Comparison of ENCODE assay signal across 8 mouse cellular contexts in genomic region chr14:62845011-62845840, GRCm38 (mm10). TPM values are rescaled to one million over a fixed set of nuclear protein-coding genes. Genes with fewer than 3 reads are reported as not detected.
A peak's percentile ranks its signal among the peaks of the same experiment; 100 is the strongest.
DNase-seq lines count a peak whose midpoint lies in the region; ATAC-seq and TF ChIP-seq lines count a peak whose summit lies in the region.

No protein-coding gene starts in this region.

- no peak for TF ChIP-seq POLR2A in cerebellum, adult 2 months (IDR thresholded peaks at IDR 0.05; ENCODE audit: borderline replicate concordance, insufficient read depth, low read length)

- 31% methylated on average over 8 of the region's 8 CpGs for whole genome bisulfite sequencing in cerebellum, adult 2 months
- WGBS in heart, embryonic 14.5 days, result 45% methylated on average over 8 of the region's 8 CpGs
- 39% methylated on average over 8 of the region's 8 CpGs for WGBS in stomach, postnatal 0 days

- peaks cover 5% of the 10 kb centered on the region for H3K4me1 ChIP-seq in cerebellum, adult 2 months (ENCODE audit: control insufficient read depth, insufficient read depth, low read length)
- H3K4me1 ChIP-seq in heart, embryonic 14.5 days (ENCODE audit: control insufficient read depth in 2 of 2, insufficient read depth in 2 of 2, low read length in 2 of 2), result peaks cover 17 to 40% of the 10 kb centered on the region in 2 experiments
- 0 out of 2 replicates have a peak, but pooled peaks cover 2% of the 10 kb centered on the region for H3K4me1 ChIP-seq in stomach, postnatal 0 days (replicated peaks; ENCODE audit: control insufficient read depth, insufficient read depth)

- no peaks in the 10 kb centered on the region for H3K27me3 ChIP-seq in cerebellum, adult 2 months (ENCODE audit: control insufficient read depth, insufficient read depth, low read length)
- H3K27me3 ChIP-seq in heart, embryonic 14.5 days (ENCODE audit: control insufficient read depth, insufficient read depth, low read length), result no peaks in the 10 kb centered on the region
- H3K27me3 ChIP-seq in stomach, postnatal 0 days (ENCODE audit: control insufficient read depth, insufficient read depth, low read length), result no peaks in the 10 kb centered on the region

- intact Hi-C loops in left cerebral cortex, postnatal 4 days (cut with DNase I), result no loop called here

- peak overlapping the region; percentile 44; the same call in 1 of the 2 replicates for H3K9ac ChIP-seq in heart, embryonic 14.5 days (ENCODE audit: low read length)
- H3K9ac ChIP-seq in stomach, postnatal 0 days (ENCODE audit: low read length), result no peak overlapping the region

- H3K27ac ChIP-seq in cerebellum, adult 2 months (ENCODE audit: insufficient read depth, low read length), result peak overlapping the region; percentile 46
- peak overlapping the region; percentile 64 to 65 for H3K27ac ChIP-seq in heart, embryonic 14.5 days (replicated peaks in 1 of 2; ENCODE audit: control insufficient read depth in 1 of 2, insufficient read depth in 1 of 2, low read depth in 2 of 2, low read length in 2 of 2)
- peak overlapping the region; percentile 61 for H3K27ac ChIP-seq in stomach, postnatal 0 days (replicated peaks)

- TF ChIP-seq EP300 in stomach, postnatal 0 days (optimal IDR thresholded peaks at IDR 0.05), result peak; percentile 46

- no peak for ATAC-seq in cerebellum, adult (ENCODE audit: insufficient number of reproducible peaks, low FRiP score, low TSS enrichment)
- no peak for ATAC-seq in heart, embryonic 14.5 days (ENCODE audit: insufficient number of reproducible peaks, insufficient read depth, low FRiP score, low read depth)
- no peak; the same call in 1 of the 2 replicates for ATAC-seq in stomach, postnatal 0 days (ENCODE audit: low FRiP score, low TSS enrichment)

- H3K36me3 ChIP-seq in heart, embryonic 14.5 days (ENCODE audit: control insufficient read depth, insufficient read depth, low read length), result no peaks in the 10 kb centered on the region
- no peaks in the 10 kb centered on the region for H3K36me3 ChIP-seq in stomach, postnatal 0 days (ENCODE audit: control insufficient read depth, insufficient read depth, low read length)

- no peak overlapping the region for H3K4me3 ChIP-seq in cerebellum, adult 2 months (replicated peaks; ENCODE audit: insufficient read depth, low read depth, low read length)
- H3K4me3 ChIP-seq in heart, embryonic 14.5 days (ENCODE audit: control insufficient read depth in 1 of 2, insufficient read depth in 1 of 2, low read depth in 1 of 2, low read length in 2 of 2), result no peak overlapping the region
- H3K4me3 ChIP-seq in stomach, postnatal 0 days (ENCODE audit: low read depth, low read length), result no peak overlapping the region

- peak overlapping the region; percentile 18 for H3K4me2 ChIP-seq in heart, embryonic 14.5 days (ENCODE audit: low read length)
- no peak overlapping the region; the same call in 1 of the 2 replicates for H3K4me2 ChIP-seq in stomach, postnatal 0 days (replicated peaks; ENCODE audit: low read depth)

- TF ChIP-seq CTCF in cerebellum, adult 2 months (IDR thresholded peaks at IDR 0.05; ENCODE audit: borderline replicate concordance, insufficient read depth, low read depth, low read length), result no peak
- TF ChIP-seq CTCF in stomach, postnatal 0 days (IDR thresholded peaks at IDR 0.05; ENCODE audit: low read depth), result no peak

- peaks cover 5% of the 10 kb centered on the region; the same call in 1 of the 2 replicates for H3K9me3 ChIP-seq in heart, embryonic 14.5 days (ENCODE audit: control insufficient read depth, low read length)
- no peaks in the 10 kb centered on the region for H3K9me3 ChIP-seq in stomach, postnatal 0 days (ENCODE audit: control insufficient read depth, low read length)

- no peak for DNase-seq in cerebellum, adult 2 months
- DNase-seq in brain, adult 2 months (ENCODE audit: low read depth, low spot score), result peak; percentile 23
- DNase-seq in kidney, postnatal 36 days, result peak; percentile 66 to 67
- DNase-seq in stomach, postnatal 0 days (ENCODE audit: low spot score), result no peak
- no peak for DNase-seq in left cerebral cortex, postnatal 4 days
- no peak for DNase-seq in left cerebral cortex, adult 11 months (ENCODE audit: low spot score)

RNA-seq across cellular contexts. Expression of gene Wdfy2, which starts 7.7 kb away (rescaled TPM):
- 15.1 and 15.8 TPM in 2 replicates for polyA plus RNA-seq in cerebellum, adult 2 months (2012; rRNA removed)
- polyA plus RNA-seq in heart, embryonic 14.5 days (2014; fragmentation: Nextera tagmentation; extraction: Ambion mirVana), result 6.2 TPM in 2 replicates
- polyA plus RNA-seq in stomach, postnatal 0 days (2015; fragmentation: Nextera tagmentation; extraction: Ambion mirVana), result 2.4 and 2.5 TPM in 2 replicates
- 10 to 100 TPM; 15.6 to 15.8 TPM for total RNA-seq in left cerebral cortex, postnatal 4 days (2021)

Comparison
In these comparisons a context has a peak if more than half of its experiments do, and no peak if none do; other contexts are left out.
1. DNase-seq: peak in brain, adult 2 months (single experiment) and kidney, postnatal 36 days (2 of 2); none in cerebellum, adult 2 months (0 of 2), stomach, postnatal 0 days (single experiment), left cerebral cortex, postnatal 4 days (single experiment) and left cerebral cortex, adult 11 months (single experiment).
2. Peak in every context shown above with its lines, with median percentiles within 50 percentile points of each other: H3K27ac ChIP-seq.